Mouse (Mus musculus): ENCODE data around the gene Nfix. TPM values are rescaled to one million over a fixed set of nuclear protein-coding genes. Genes with fewer than 3 reads are reported as not detected.
A peak's percentile ranks its signal among the peaks of the same experiment; 100 is the strongest.

The Nfix gene
- polyA plus RNA-seq (2012; fragmentation: generic; extraction: Trizol), result 65.7 TPM

GRCm38 (mm10) chr8:84799999-84800831 lies at the start of gene Nfix:
TSS of gene Nfix (minus strand) at chr8:84800344.
- H3K27me3 ChIP-seq (ENCODE audit: control insufficient read depth, insufficient read depth, insufficient read length), result no peaks in the 10 kb centered on the region
- H3K4me3 ChIP-seq, result peak within 1 kb of the TSS; percentile 51
- peak within 1 kb of the TSS; percentile 95 for H3K4me2 ChIP-seq (ENCODE audit: low read depth)
- H3K79me2 ChIP-seq (ENCODE audit: control insufficient read depth, insufficient read depth), result peaks cover 40% of the 10 kb centered on the region
- TF ChIP-seq MAX (IDR thresholded peaks at IDR 0.05; ENCODE audit: low read depth) (no peak), REST (IDR thresholded peaks at IDR 0.05; ENCODE audit: insufficient read depth, insufficient read length) (no peak), MYOD1 (IDR thresholded peaks at IDR 0.05; ENCODE audit: control insufficient read depth in 1 of 3, insufficient read length in 2 of 3, low read depth in 2 of 3) (peak in 1 of 3 experiments; percentile 61), E2F4 (IDR thresholded peaks at IDR 0.05; ENCODE audit: insufficient read depth) (no peak), USF1 (IDR thresholded peaks at IDR 0.05; ENCODE audit: low read depth) (no peak), POLR2AphosphoS2 (IDR thresholded peaks at IDR 0.05; ENCODE audit: insufficient read length, low read depth) (peak; percentile 36), SRF (IDR thresholded peaks at IDR 0.05; ENCODE audit: control insufficient read depth, insufficient read length, low read depth) (no peak), TCF12 (IDR thresholded peaks at IDR 0.05; ENCODE audit: insufficient read depth, poor library complexity, severe bottlenecking) (no peak), POLR2A (IDR thresholded peaks at IDR 0.05; ENCODE audit: insufficient read length, low read depth) (peak; percentile 64), CEBPB (IDR thresholded peaks at IDR 0.05; ENCODE audit: insufficient read depth, poor library complexity, severe bottlenecking) (no peak), TCF3 (IDR thresholded peaks at IDR 0.05; ENCODE audit: insufficient read length, low read depth) (peak; percentile 13), MYOG (IDR thresholded peaks at IDR 0.05; ENCODE audit: control insufficient read depth in 1 of 3, insufficient read depth in 1 of 3, insufficient read length in 2 of 3, low read depth in 2 of 3) (peak in 2 of 3 experiments; percentile 49 to 63)
- peak within 1 kb of the TSS; percentile 98 for H3ac ChIP-seq (ENCODE audit: control insufficient read depth, insufficient read length)
- H3K36me3 ChIP-seq (ENCODE audit: control insufficient read depth, insufficient read depth), result peaks cover 6% of the 10 kb centered on the region

GRCm38 (mm10) chr8:84847684-84848435 lies 47.7 kb upstream of the Nfix start:
- peaks cover 15% of the 10 kb centered on the region for H3K79me2 ChIP-seq (ENCODE audit: control insufficient read depth, insufficient read depth)
- H3K27me3 ChIP-seq (ENCODE audit: control insufficient read depth, insufficient read depth, insufficient read length), result no peaks in the 10 kb centered on the region
- peaks cover 24% of the 10 kb centered on the region for H3K36me3 ChIP-seq (ENCODE audit: control insufficient read depth, insufficient read depth)
- peak overlapping the region; percentile 51 for H3ac ChIP-seq (ENCODE audit: control insufficient read depth, insufficient read length)
- peak overlapping the region; percentile 98 for H3K4me3 ChIP-seq
- peak overlapping the region; percentile 99 for H3K4me2 ChIP-seq (ENCODE audit: low read depth)
- TF ChIP-seq TCF3 (IDR thresholded peaks at IDR 0.05; ENCODE audit: insufficient read length, low read depth), result no peak
- TF ChIP-seq POLR2AphosphoS2 (IDR thresholded peaks at IDR 0.05; ENCODE audit: insufficient read length, low read depth), result no peak
- no peak for TF ChIP-seq POLR2A (IDR thresholded peaks at IDR 0.05; ENCODE audit: insufficient read length, low read depth)
- no peak for TF ChIP-seq MYOD1 (IDR thresholded peaks at IDR 0.05; ENCODE audit: control insufficient read depth in 1 of 3, insufficient read length in 2 of 3, low read depth in 2 of 3)
- TF ChIP-seq SRF (IDR thresholded peaks at IDR 0.05; ENCODE audit: control insufficient read depth, insufficient read length, low read depth), result no peak
- TF ChIP-seq CEBPB (IDR thresholded peaks at IDR 0.05; ENCODE audit: insufficient read depth, poor library complexity, severe bottlenecking), result no peak
- no peak for TF ChIP-seq E2F4 (IDR thresholded peaks at IDR 0.05; ENCODE audit: insufficient read depth)
- TF ChIP-seq REST (IDR thresholded peaks at IDR 0.05; ENCODE audit: insufficient read depth, insufficient read length), result no peak

GRCm38 (mm10) chr8:84846722-84847572 lies 46.8 kb upstream of the Nfix start, which contains the start of gene Calr:
TSS of gene Calr (minus strand) at chr8:84846934.
- H3K79me2 ChIP-seq (ENCODE audit: control insufficient read depth, insufficient read depth), result peaks cover 15% of the 10 kb centered on the region
- peak within 1 kb of the TSS; percentile 98 for H3K4me3 ChIP-seq
- TF ChIP-seq MYOD1 (IDR thresholded peaks at IDR 0.05; ENCODE audit: control insufficient read depth in 1 of 3, insufficient read length in 2 of 3, low read depth in 2 of 3), result peak in 1 of 3 experiments; percentile 11
- TF ChIP-seq MYOG (IDR thresholded peaks at IDR 0.05; ENCODE audit: control insufficient read depth in 1 of 3, insufficient read depth in 1 of 3, insufficient read length in 2 of 3, low read depth in 2 of 3), result peak in 1 of 3 experiments; percentile 1
- TF ChIP-seq E2F4 (IDR thresholded peaks at IDR 0.05; ENCODE audit: insufficient read depth), result no peak
- TF ChIP-seq POLR2A (IDR thresholded peaks at IDR 0.05; ENCODE audit: insufficient read length, low read depth), result peak; percentile 93
- TF ChIP-seq USF1 (IDR thresholded peaks at IDR 0.05; ENCODE audit: low read depth), result peak; percentile 96
- no peak for TF ChIP-seq TCF12 (IDR thresholded peaks at IDR 0.05; ENCODE audit: insufficient read depth, poor library complexity, severe bottlenecking)
- TF ChIP-seq POLR2AphosphoS2 (IDR thresholded peaks at IDR 0.05; ENCODE audit: insufficient read length, low read depth), result peak; percentile 97
- peak; percentile 19 for TF ChIP-seq SRF (IDR thresholded peaks at IDR 0.05; ENCODE audit: control insufficient read depth, insufficient read length, low read depth)
- TF ChIP-seq REST (IDR thresholded peaks at IDR 0.05; ENCODE audit: insufficient read depth, insufficient read length), result peak; percentile 46
- no peak for TF ChIP-seq CEBPB (IDR thresholded peaks at IDR 0.05; ENCODE audit: insufficient read depth, poor library complexity, severe bottlenecking)
- no peak for TF ChIP-seq TCF3 (IDR thresholded peaks at IDR 0.05; ENCODE audit: insufficient read length, low read depth)
- TF ChIP-seq MAX (IDR thresholded peaks at IDR 0.05; ENCODE audit: low read depth), result no peak
- H3ac ChIP-seq (ENCODE audit: control insufficient read depth, insufficient read length), result peak within 1 kb of the TSS; percentile 51
- peaks cover 32% of the 10 kb centered on the region for H3K36me3 ChIP-seq (ENCODE audit: control insufficient read depth, insufficient read depth)
- no peaks in the 10 kb centered on the region for H3K27me3 ChIP-seq (ENCODE audit: control insufficient read depth, insufficient read depth, insufficient read length)
- peak within 1 kb of the TSS; percentile 99 for H3K4me2 ChIP-seq (ENCODE audit: low read depth)

All from myocyte (in vitro differentiated cells).